Mouse (Mus musculus): ENCODE measurements around the gene Sox30. TPM values are rescaled to one million over a fixed set of nuclear protein-coding genes. Genes with fewer than 3 reads are reported as not detected.

Sox30 gene
- total and polyA plus RNA-seq, 3 experiments = not detected

DNA sequence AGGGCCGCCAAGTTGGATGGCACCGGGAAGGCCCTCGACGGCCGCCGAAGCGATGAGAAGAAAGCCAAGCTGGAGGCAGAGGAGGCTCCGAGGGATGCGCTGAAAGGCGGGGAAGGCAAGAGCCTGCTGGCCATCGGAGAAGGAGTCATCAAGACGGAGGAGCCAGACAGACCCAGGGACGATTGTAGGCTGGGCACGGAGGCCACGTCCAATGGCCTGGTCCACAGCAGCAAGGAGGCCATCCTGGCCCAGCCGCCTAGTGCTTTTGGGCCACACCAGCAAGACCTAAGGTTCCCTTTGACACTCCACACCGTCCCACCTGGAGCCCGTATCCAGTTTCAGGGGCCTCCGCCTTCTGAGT is 763 bp downstream of the Sox30 start:
- H3K36me3 ChIP-seq (replicated peaks in 1 of 2; ENCODE audit: control insufficient read depth in 1 of 2, insufficient read depth in 1 of 2, low read length in 1 of 2) = no peaks in the 10 kb centered on the region
- H3K79me2 ChIP-seq (replicated peaks; ENCODE audit: control insufficient read depth, extremely low read depth, insufficient read depth, poor library complexity, severe bottlenecking) = no peaks in the 10 kb centered on the region
- no peak overlapping the region for H3K9ac ChIP-seq (ENCODE audit: insufficient read depth, low read depth)
- in situ Hi-C loops (cut with MboI; ENCODE audit: low pct_ligation_motif_present, low pct_unique_long_range_greater_than_20kb, low sequenced_read_pairs) = no loop called here
- no peak overlapping the region for H3K4me3 ChIP-seq (replicated peaks in 1 of 3; ENCODE audit: low read depth in 2 of 3, low read length in 2 of 3, poor library complexity in 1 of 3)
- H3K27me3 ChIP-seq (replicated peaks) = no peaks in the 10 kb centered on the region
- DNase-seq (ENCODE audit: extremely low read depth) = no peak
- H3K4me2 ChIP-seq (ENCODE audit: insufficient read depth, low read depth, poor library complexity, severe bottlenecking) = no peak overlapping the region
- TF ChIP-seq ETS1 (conservative IDR thresholded peaks at IDR 0.05; ENCODE audit: low read depth, low read length) = no peak
- H3K27ac ChIP-seq (ENCODE audit: insufficient read depth, low read depth) = no peak overlapping the region
- H3K9me3 ChIP-seq (replicated peaks; ENCODE audit: low read length) = peaks cover 11% of the 10 kb centered on the region
- dilution Hi-C loops (cut with MboI; ENCODE audit: extremely low pct_ligation_motif_present, extremely low pct_unique_long_range_greater_than_20kb, low sequenced_read_pairs) = no loop called here
- H3K4me1 ChIP-seq (ENCODE audit: control insufficient read depth in 1 of 2, insufficient read depth in 2 of 2) = no peaks in the 10 kb centered on the region

DNA sequence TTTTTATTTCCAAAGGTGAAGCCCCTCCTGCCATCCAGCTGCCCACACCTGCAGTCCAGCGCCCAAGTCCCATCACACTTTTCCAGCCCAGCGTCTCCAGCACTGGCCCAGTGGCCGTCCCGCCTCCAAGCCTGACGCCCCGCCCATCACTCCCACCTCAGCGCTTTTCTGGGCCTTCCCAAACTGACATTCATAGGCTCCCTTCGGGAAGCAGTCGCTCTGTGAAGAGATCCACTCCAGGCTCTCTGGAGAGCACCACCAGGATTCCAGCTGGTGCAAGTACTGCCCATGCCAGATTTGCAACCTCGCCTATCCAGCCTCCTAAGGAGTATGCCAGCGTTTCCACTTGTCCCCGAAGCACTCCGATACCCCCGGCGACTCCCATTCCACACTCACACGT is 11.5 kb downstream of the Sox30 start:
- H3K36me3 ChIP-seq (replicated peaks in 1 of 2; ENCODE audit: control insufficient read depth in 1 of 2, insufficient read depth in 1 of 2, low read length in 1 of 2) = no peaks in the 10 kb centered on the region
- H3K27ac ChIP-seq (ENCODE audit: insufficient read depth, low read depth) = no peak overlapping the region
- H3K4me3 ChIP-seq (replicated peaks in 1 of 3; ENCODE audit: low read depth in 2 of 3, low read length in 2 of 3, poor library complexity in 1 of 3) = no peak overlapping the region
- H3K27me3 ChIP-seq (replicated peaks) = peaks cover 2% of the 10 kb centered on the region
- dilution Hi-C loops (cut with MboI; ENCODE audit: extremely low pct_ligation_motif_present, extremely low pct_unique_long_range_greater_than_20kb, low sequenced_read_pairs) = no loop called here
- H3K9ac ChIP-seq (ENCODE audit: insufficient read depth, low read depth) = no peak overlapping the region
- in situ Hi-C loops (cut with MboI; ENCODE audit: low pct_ligation_motif_present, low pct_unique_long_range_greater_than_20kb, low sequenced_read_pairs) = no loop called here
- H3K4me2 ChIP-seq (ENCODE audit: insufficient read depth, low read depth, poor library complexity, severe bottlenecking) = no peak overlapping the region
- H3K4me1 ChIP-seq (ENCODE audit: control insufficient read depth in 1 of 2, insufficient read depth in 2 of 2) = no peaks in the 10 kb centered on the region
- no peak for DNase-seq (ENCODE audit: extremely low read depth)
- no peak for TF ChIP-seq USF1 (IDR thresholded peaks at IDR 0.05; ENCODE audit: low read depth, low read length)
- no peak for TF ChIP-seq ELF1 (IDR thresholded peaks at IDR 0.05; ENCODE audit: low read depth, low read length)
- TF ChIP-seq JUND (conservative IDR thresholded peaks at IDR 0.05; ENCODE audit: low read depth, low read length) = no peak
- no peak for TF ChIP-seq ZNF384 (IDR thresholded peaks at IDR 0.05; ENCODE audit: low read depth, low read length)
- no peak for TF ChIP-seq USF2 (conservative IDR thresholded peaks at IDR 0.05; ENCODE audit: low read depth, low read length)
- no peak for TF ChIP-seq NELFE (IDR thresholded peaks at IDR 0.05; ENCODE audit: low read depth, low read length)
- TF ChIP-seq CHD2 (IDR thresholded peaks at IDR 0.05; ENCODE audit: low read length) = no peak
- TF ChIP-seq KAT2A (IDR thresholded peaks at IDR 0.05; ENCODE audit: insufficient replicate concordance, low read length) = no peak
- TF ChIP-seq HCFC1 (IDR thresholded peaks at IDR 0.05; ENCODE audit: low read depth, low read length) = no peak
- no peak for TF ChIP-seq MEF2A (IDR thresholded peaks at IDR 0.05; ENCODE audit: borderline replicate concordance, low read depth, low read length)
- no peak for TF ChIP-seq SIN3A (IDR thresholded peaks at IDR 0.05; ENCODE audit: low read length)
- TF ChIP-seq TBP (conservative IDR thresholded peaks at IDR 0.05; ENCODE audit: low read depth, low read length) = no peak
- no peak for TF ChIP-seq MXI1 (IDR thresholded peaks at IDR 0.05; ENCODE audit: low read depth, low read length)
- TF ChIP-seq MAFK (IDR thresholded peaks at IDR 0.05; ENCODE audit: insufficient replicate concordance, low read length) = no peak
- TF ChIP-seq POLR2A (IDR thresholded peaks at IDR 0.05; ENCODE audit: low read depth, low read length) = no peak
- TF ChIP-seq ETS1 (conservative IDR thresholded peaks at IDR 0.05; ENCODE audit: low read depth, low read length) = no peak
- TF ChIP-seq RAD21 (IDR thresholded peaks at IDR 0.05; ENCODE audit: low read depth, low read length) = no peak
- no peaks in the 10 kb centered on the region for H3K79me2 ChIP-seq (replicated peaks; ENCODE audit: control insufficient read depth, extremely low read depth, insufficient read depth, poor library complexity, severe bottlenecking)
- no peaks in the 10 kb centered on the region for H3K9me3 ChIP-seq (replicated peaks; ENCODE audit: low read length)
